Mouse (Mus musculus) forebrain, embryonic 16.5 days (tissue): ENCODE results near the gene Mei1. TPM values are rescaled to one million over a fixed set of nuclear protein-coding genes. Genes with fewer than 3 reads are reported as not detected.

Source experiments
- ATAC-seq: fragments of 200-750 bp; cut with Nextera tagmentation; 2 replicates; pipeline ENCODE4 v1.8.0; 2017; ENCODE audit warnings: mild to moderate bottlenecking, moderate library complexity
- H3K27ac ChIP-seq: fragments of 300-500 bp; sonication (generic); 2 replicates; pipeline ENCODE4 v1.5.1; 2014; ENCODE audit warnings: low read length, control low read depth
- H3K27me3 ChIP-seq: fragments of 300-500 bp; sonication (generic); replicated peaks from 2 replicates; pipeline ENCODE4 v1.6.1; 2014; ENCODE audit warnings: low read length; ENCODE audit not compliant: control insufficient read depth, insufficient read depth
- H3K36me3 ChIP-seq: fragments of 300-500 bp; sonication (generic); 2 replicates; pipeline ENCODE4 v1.6.1; 2014; ENCODE audit not compliant: control insufficient read depth, insufficient read depth
- H3K4me1 ChIP-seq: fragments of 300-500 bp; sonication (generic); replicated peaks from 2 replicates; pipeline ENCODE4 v1.6.1; 2014; ENCODE audit warnings: low read length; ENCODE audit not compliant: control insufficient read depth, insufficient read depth
- H3K4me2 ChIP-seq: fragments of 300-500 bp; sonication (generic); 2 replicates; pipeline ENCODE4 v1.6.1; 2014; ENCODE audit warnings: mild to moderate bottlenecking, low read length, control low read depth
- H3K4me3 ChIP-seq: fragments of 300-500 bp; sonication (generic); replicated peaks from 2 replicates; pipeline ENCODE4 v1.5.1; 2014; ENCODE audit warnings: mild to moderate bottlenecking, low read length, control low read depth
- H3K9ac ChIP-seq: fragments of 300-500 bp; sonication (generic); replicated peaks from 2 replicates; pipeline ENCODE4 v1.6.1; 2014; ENCODE audit warnings: low read depth, low read length, control low read depth
- H3K9me3 ChIP-seq: fragments of 300-500 bp; sonication (generic); 2 replicates; pipeline ENCODE4 v1.6.1; 2016; ENCODE audit warnings: low read length; ENCODE audit not compliant: control insufficient read depth
- WGBS: fragments of 180-500 bp; shearing (Covaris S2); extraction: QIAGEN DNeasy Blood & Tissue Kit; methylation state at CpG from one replicate; pipeline ENCODE4 v1.1.7; 2014; 5-methylcytosine and 5-hydroxymethylcytosine counted together
- polyA plus RNA-seq: library from polyadenylated mRNA; unstranded; fragments of >200 nt; fragmentation: Nextera tagmentation; extraction: Ambion mirVana; gene quantifications from 2 replicates; pipeline ENCODE4 v1.2.1, GENCODE M21; 2015

Gene Mei1
- polyA plus RNA-seq, 1 experiment from 2014 or later = not detected

DNA sequence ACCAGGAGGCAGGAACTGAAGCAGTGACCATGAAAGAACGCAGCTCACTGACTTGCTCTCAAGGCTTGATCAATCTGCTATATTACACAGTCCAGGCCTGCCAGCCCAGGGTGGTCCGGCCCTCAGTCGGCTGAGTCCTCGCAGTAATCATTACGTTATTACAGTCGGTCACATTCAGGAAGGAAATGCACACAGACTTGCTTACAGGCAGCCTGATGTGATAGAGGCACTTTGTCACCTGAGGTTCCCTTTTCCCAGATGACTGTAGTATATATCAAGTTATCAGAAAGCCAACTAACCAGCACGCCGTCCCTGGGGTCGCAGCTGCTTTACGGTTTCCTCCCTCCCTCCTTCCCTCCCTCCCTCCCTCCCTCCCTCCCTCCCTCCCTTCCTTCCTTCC lies 87.1 kb downstream of the Mei1 start:
- no peak overlapping the region for H3K4me2 ChIP-seq
- 85% methylated on average over 10 of the region's 10 CpGs for WGBS
- H3K27ac ChIP-seq = no peak overlapping the region
- H3K36me3 ChIP-seq = no peaks in the 10 kb centered on the region
- no peak overlapping the region for H3K9ac ChIP-seq
- no peak for ATAC-seq
- no peaks in the 10 kb centered on the region for H3K9me3 ChIP-seq
- H3K27me3 ChIP-seq = no peaks in the 10 kb centered on the region
- H3K4me3 ChIP-seq = no peak overlapping the region
- peaks cover 11% of the 10 kb centered on the region for H3K4me1 ChIP-seq

DNA sequence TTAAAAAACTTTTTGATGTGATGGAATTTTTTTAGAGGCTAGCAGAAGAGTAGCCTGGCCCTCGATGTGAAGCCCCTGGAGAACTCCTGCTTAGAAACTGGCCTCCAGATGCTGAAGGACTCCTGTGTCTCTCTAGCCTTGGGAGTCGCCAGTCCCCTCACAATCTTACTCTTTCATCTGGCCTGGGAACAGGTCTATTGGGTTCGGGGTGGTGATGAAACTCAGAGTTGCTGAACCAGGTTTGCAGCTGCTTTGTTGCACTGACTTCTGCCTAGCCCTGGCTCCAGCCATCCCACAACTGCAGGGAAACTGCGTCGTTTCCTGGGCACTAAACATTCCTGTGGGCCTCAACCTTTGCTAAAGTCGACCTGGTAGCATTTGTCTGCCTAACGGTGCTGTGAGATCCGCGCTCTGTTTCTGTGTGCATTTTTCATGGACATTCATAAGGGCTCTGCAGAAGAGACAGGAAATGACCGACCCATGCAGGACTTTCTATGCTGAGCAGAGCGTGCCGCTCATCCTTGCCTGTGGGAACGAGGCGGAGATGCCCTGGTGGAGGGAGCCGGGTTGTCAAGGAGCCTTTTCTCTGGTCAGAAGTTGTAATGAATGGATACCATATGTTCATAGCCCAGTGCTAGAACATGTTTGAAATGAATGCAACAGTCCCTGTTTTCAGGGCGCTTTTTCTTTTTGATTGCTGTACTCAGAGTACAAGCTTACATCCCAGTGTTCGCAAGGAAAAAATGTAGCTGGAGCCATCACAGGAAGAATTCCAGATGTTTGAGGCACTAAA lies 88.6 kb downstream of the Mei1 start:
- no peak overlapping the region for H3K27ac ChIP-seq
- H3K36me3 ChIP-seq = no peaks in the 10 kb centered on the region
- H3K4me2 ChIP-seq = no peak overlapping the region
- no peaks in the 10 kb centered on the region for H3K9me3 ChIP-seq
- no peak overlapping the region for H3K4me3 ChIP-seq
- 75% methylated on average over 17 of the region's 17 CpGs for WGBS
- H3K4me1 ChIP-seq = peaks cover 11% of the 10 kb centered on the region
- no peaks in the 10 kb centered on the region for H3K27me3 ChIP-seq
- ATAC-seq = no peak
- no peak overlapping the region for H3K9ac ChIP-seq

DNA sequence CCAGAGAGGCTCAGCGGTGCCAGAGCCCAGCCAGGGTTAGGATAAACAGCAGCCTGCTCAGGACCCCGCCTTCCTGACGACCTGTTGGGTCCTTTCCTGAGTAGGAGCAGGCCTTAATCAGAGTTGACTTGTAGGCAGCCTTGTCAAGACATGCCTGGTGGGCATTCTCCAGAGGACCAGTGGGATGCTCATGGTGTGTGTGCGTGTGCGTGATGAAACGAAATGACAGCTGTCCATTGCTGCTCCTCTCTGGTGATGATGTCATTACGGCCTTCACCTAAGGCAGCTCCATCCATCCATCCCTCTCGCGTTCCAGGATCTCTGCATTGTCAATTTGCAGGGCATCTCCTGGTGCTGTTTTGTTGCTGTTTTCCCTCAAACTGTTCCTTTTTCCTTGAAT lies 89.7 kb downstream of the Mei1 start:
- ATAC-seq = no peak
- 81% methylated on average over 9 of the region's 9 CpGs for WGBS
- H3K9ac ChIP-seq = no peak overlapping the region
- H3K27me3 ChIP-seq = no peaks in the 10 kb centered on the region
- H3K36me3 ChIP-seq = no peaks in the 10 kb centered on the region
- H3K4me3 ChIP-seq = no peak overlapping the region
- peaks cover 14% of the 10 kb centered on the region for H3K4me1 ChIP-seq
- no peak overlapping the region for H3K4me2 ChIP-seq
- no peak overlapping the region for H3K27ac ChIP-seq
- H3K9me3 ChIP-seq = no peaks in the 10 kb centered on the region

DNA sequence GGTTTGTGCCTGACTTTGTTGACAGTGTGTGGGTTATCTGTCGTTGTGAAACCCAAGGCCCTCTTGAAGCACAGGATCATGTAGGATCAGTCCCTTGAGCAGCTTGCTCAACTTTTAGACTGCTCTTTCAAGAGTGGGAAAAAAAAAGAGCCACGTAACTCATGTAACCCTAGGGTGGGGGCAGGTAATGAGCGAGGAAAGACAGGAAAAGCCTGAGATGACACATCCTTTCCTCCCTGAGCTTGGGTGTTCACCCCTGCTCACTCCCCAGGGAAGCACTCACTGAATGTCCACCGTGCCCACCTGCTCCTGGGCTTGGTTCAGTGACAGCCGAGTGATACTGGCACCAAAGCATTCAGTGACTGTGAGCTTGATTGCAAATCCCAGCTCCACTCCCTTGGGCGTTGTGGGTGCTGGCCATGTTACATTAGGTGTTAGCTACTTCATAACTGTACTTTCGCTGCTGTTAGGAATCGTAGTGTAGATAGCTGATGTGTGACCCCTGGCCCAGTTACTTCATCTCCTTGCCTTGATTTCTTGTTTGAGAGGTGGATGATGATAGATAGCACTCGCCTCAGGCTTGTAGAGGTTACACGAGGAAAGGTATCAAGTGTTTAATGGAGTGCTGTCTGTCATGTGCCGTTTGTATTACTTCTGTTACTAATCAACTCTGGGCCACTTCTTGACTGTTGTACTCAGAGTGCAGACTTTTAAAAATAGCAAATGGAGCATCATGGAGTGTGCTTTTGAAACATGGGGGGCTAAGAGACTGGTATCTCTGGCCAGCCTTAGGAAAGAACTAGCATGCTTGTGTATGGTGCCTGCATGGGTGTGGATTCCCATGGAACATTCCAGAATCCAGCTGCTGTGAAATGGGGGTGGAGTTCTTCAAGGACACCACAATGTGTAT lies 91.2 kb downstream of the Mei1 start:
- no peak for ATAC-seq
- H3K9ac ChIP-seq = no peak overlapping the region
- H3K36me3 ChIP-seq = no peaks in the 10 kb centered on the region
- no peaks in the 10 kb centered on the region for H3K9me3 ChIP-seq
- no peak overlapping the region for H3K27ac ChIP-seq
- peaks cover 14% of the 10 kb centered on the region for H3K4me1 ChIP-seq
- no peaks in the 10 kb centered on the region for H3K27me3 ChIP-seq
- H3K4me2 ChIP-seq = no peak overlapping the region
- H3K4me3 ChIP-seq = no peak overlapping the region
- 86% methylated on average over 11 of the region's 11 CpGs for WGBS

DNA sequence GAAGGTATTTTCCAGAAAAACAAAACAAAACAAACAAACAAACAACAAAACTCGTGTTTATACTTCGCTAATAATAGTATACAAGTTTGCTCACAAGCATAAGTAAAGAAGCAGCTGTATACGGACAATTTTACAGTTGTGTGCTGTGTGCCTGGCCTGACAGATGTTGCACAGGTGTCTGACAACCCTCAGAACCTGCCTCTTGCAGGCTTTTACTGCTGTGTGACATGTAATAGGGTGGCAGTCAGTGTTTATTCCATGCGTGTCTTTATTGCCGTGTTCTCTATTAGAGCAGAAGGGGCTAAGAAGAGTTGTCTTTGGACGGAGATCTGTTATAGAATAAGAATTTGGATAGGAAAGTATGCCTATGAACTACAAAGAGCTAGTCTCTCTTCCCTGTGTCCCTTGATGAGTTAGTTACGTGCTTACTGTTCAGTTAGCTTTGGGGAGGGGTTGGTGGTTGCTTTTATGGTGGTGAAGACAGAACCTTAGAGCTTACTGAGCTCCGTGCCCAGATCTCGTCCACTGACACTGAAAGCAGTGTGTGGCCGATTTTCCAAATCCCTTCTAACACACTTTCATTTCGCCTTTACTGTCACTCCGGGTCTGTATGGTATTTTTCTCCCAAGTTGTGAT lies 92.3 kb downstream of the Mei1 start:
- WGBS = 87% methylated on average over 12 of the region's 12 CpGs

DNA sequence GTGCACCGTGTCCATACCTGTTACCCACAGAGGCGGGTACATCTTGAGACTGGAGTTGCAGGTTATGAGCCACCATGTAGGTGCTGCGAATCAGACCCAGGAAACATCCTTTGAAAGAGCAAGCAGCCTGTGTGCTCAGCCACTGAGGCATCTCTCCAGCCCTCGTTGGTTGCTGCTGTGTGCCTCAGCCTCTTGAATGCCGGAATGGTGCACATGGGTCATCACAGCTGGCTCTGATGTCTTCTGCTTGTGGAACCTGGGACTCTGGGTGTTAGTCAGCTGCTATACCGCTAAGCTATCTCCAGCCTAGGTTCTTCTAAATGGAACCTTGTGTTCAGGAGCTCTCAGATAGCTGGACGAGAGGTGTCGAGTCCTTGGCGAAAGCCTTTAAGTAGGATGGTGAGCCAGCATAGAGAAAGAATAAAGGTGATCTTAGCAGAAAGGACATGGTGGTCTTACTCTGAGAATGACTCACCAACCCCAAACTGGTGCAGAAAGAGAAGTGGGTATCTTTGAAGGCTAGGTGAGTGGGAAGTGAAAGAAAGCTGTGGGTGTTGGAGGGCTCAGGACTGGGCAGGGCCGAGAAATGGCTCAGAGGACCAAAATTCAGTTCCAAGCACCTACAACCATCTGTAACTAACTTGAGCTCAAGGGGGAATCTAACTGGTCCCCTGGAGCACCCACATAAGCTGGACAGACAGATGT lies 93.7 kb downstream of the Mei1 start:
- WGBS = 86% methylated on average over 10 of the region's 10 CpGs
- H3K27ac ChIP-seq = no peak overlapping the region
- H3K9ac ChIP-seq = no peak overlapping the region
- peaks cover 22% of the 10 kb centered on the region for H3K4me1 ChIP-seq
- H3K4me3 ChIP-seq = no peak overlapping the region
- H3K4me2 ChIP-seq = no peak overlapping the region
- H3K9me3 ChIP-seq = no peaks in the 10 kb centered on the region
- H3K36me3 ChIP-seq = no peaks in the 10 kb centered on the region
- no peak for ATAC-seq
- H3K27me3 ChIP-seq = no peaks in the 10 kb centered on the region

More for the DNA sequence above, 92.3 kb downstream of the Mei1 start:
- Histone ChIP-seq H3K9ac (no peak overlapping the region), H3K36me3 (no peaks in the 10 kb centered on the region), H3K4me1 (peaks cover 24% of the 10 kb centered on the region), H3K9me3 (no peaks in the 10 kb centered on the region), H3K4me2 (no peak overlapping the region), H3K4me3 (no peak overlapping the region), H3K27me3 (no peaks in the 10 kb centered on the region), H3K27ac (no peak overlapping the region)
- no peak for ATAC-seq

DNA sequence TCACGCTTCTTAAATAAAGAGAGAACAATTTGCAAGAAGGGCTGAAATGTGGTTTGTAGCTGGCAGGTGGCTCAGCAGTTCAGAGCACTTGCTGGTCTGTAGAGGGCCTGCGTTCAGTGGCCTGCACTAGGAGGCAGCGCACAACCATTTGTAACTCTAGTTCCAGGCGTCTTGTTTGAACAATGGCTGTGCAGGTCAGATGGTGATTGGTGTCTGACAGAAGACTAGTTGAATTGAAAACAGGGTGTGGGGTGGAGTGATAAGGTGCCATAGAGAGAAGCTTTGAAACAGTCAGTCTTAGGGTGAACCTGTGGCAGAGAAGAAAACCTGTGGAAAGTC lies 94.2 kb downstream of the Mei1 start:
- H3K27me3 ChIP-seq = no peaks in the 10 kb centered on the region
- H3K4me1 ChIP-seq = peaks cover 18% of the 10 kb centered on the region
- WGBS = 50% methylated on average over 4 of the region's 4 CpGs
- H3K27ac ChIP-seq = no peak overlapping the region
- ATAC-seq = no peak
- H3K4me2 ChIP-seq = no peak overlapping the region
- H3K36me3 ChIP-seq = no peaks in the 10 kb centered on the region
- no peak overlapping the region for H3K4me3 ChIP-seq
- H3K9me3 ChIP-seq = no peaks in the 10 kb centered on the region
- no peak overlapping the region for H3K9ac ChIP-seq

DNA sequence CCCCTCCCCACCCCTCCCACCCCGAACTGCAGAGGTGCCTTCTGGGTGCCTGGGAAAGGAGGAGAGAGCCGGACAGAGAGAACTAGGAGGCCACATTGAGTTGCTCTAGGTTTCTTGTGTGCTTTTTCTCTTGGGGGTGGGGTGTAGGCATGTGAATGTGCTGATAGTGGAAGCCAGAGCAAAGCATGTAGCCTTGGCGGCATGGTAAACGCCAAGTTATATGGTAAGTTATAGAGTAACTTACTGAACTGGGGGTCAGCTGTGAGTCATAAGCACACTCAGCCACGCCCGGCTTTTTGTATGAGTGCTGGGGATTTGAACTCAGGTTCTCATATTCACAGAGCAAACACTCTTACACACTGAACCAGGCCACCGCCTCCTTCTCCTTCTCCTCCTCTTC lies 94.7 kb downstream of the Mei1 start:
- Histone ChIP-seq H3K36me3 (no peaks in the 10 kb centered on the region), H3K27me3 (no peaks in the 10 kb centered on the region), H3K4me2 (no peak overlapping the region), H3K4me3 (no peak overlapping the region), H3K27ac (no peak overlapping the region), H3K9me3 (no peaks in the 10 kb centered on the region), H3K4me1 (peaks cover 14% of the 10 kb centered on the region), H3K9ac (no peak overlapping the region)
- WGBS = 84% methylated on average over 7 of the region's 7 CpGs
- ATAC-seq = no peak
